Mouse (Mus musculus): ENCODE measurements around the gene Pqlc2. TPM values are rescaled to one million over a fixed set of nuclear protein-coding genes. Genes with fewer than 3 reads are reported as not detected.

The Pqlc2 gene
- 1.7 TPM for polyA plus RNA-seq (2014; fragmentation: Illumina TruSeq; extraction: RNeasy Lipid Tissue Mini Kit (QIAGEN cat#74804); ENCODE audit: low read depth, low replicate concordance)

GRCm38 (mm10) chr4:139310171-139310898 is at the start of gene Pqlc2, which contains the start of gene Akr7a5:
TSS of gene Pqlc2 (minus strand) at chr4:139310708.
TSS of gene Akr7a5 (plus strand) at chr4:139310744.

GRCm38 (mm10) chr4:139351931-139352711 is 41.6 kb upstream of the Pqlc2 start, which contains the start of the genes Mrto4, Emc1 and Ubr4:
TSS of gene Mrto4 (minus strand) at chr4:139352576.
TSS of gene Emc1 (plus strand) at chr4:139352587.
TSS of gene Ubr4 (plus strand) at chr4:139352609.

Other genes starting within 250 kb of the Pqlc2 start
- gene Htr6, start 235.1 kb downstream of the Pqlc2 start, polyA plus RNA-seq (2014; fragmentation: Illumina TruSeq; extraction: RNeasy Lipid Tissue Mini Kit (QIAGEN cat#74804); ENCODE audit: low read depth, low replicate concordance), result not detected
- gene Nbl1, start 217.7 kb downstream of the Pqlc2 start, polyA plus RNA-seq (2014; fragmentation: Illumina TruSeq; extraction: RNeasy Lipid Tissue Mini Kit (QIAGEN cat#74804); ENCODE audit: low read depth, low replicate concordance), result not detected
- gene Minos1, start 179.6 kb downstream of the Pqlc2 start, polyA plus RNA-seq (2014; fragmentation: Illumina TruSeq; extraction: RNeasy Lipid Tissue Mini Kit (QIAGEN cat#74804); ENCODE audit: low read depth, low replicate concordance), result 107 TPM
- 28.4 TPM for gene Capzb, start 117.8 kb downstream of the Pqlc2 start, polyA plus RNA-seq (2014; fragmentation: Illumina TruSeq; extraction: RNeasy Lipid Tissue Mini Kit (QIAGEN cat#74804); ENCODE audit: low read depth, low replicate concordance)
- 4.4 TPM for gene Akr7a5, start within 50 bp of the Pqlc2 start, polyA plus RNA-seq (2014; fragmentation: Illumina TruSeq; extraction: RNeasy Lipid Tissue Mini Kit (QIAGEN cat#74804); ENCODE audit: low read depth, low replicate concordance)
- 11.0 TPM for gene Mrto4, start 41.9 kb upstream of the Pqlc2 start, polyA plus RNA-seq (2014; fragmentation: Illumina TruSeq; extraction: RNeasy Lipid Tissue Mini Kit (QIAGEN cat#74804); ENCODE audit: low read depth, low replicate concordance)
- gene Emc1, start 41.9 kb upstream of the Pqlc2 start, polyA plus RNA-seq (2014; fragmentation: Illumina TruSeq; extraction: RNeasy Lipid Tissue Mini Kit (QIAGEN cat#74804); ENCODE audit: low read depth, low replicate concordance), result 5.0 TPM
- 3.7 TPM for gene Ubr4, start 41.9 kb upstream of the Pqlc2 start, polyA plus RNA-seq (2014; fragmentation: Illumina TruSeq; extraction: RNeasy Lipid Tissue Mini Kit (QIAGEN cat#74804); ENCODE audit: low read depth, low replicate concordance)
- gene Iffo2, start 219.8 kb upstream of the Pqlc2 start, polyA plus RNA-seq (2014; fragmentation: Illumina TruSeq; extraction: RNeasy Lipid Tissue Mini Kit (QIAGEN cat#74804); ENCODE audit: low read depth, low replicate concordance), result 2.8 TPM

Data from liver, adult 10 weeks (tissue).